Mouse (Mus musculus) kidney, postnatal 10 days (tissue): ENCODE measurements at regions not wholly inside any gene's neighbourhood (a gene's known extent, or its start where the extent isn't known, plus 50 kb on each side); places are given as distances from the start of the nearest gene placed in this dataset.

Experiments used
- DNase-seq: peaks from one replicate; pipeline ENCODE4 v3.0.0; 2021; ENCODE audit warnings: mixed read lengths

GRCm38 (mm10) chr14:105056171-105056570 is 121.0 kb downstream of the Rbm26 start:
- DNase-seq, result no peak

GRCm38 (mm10) chr14:105038798-105039197 is 138.3 kb downstream of the Rbm26 start:
- no peak for DNase-seq

- peak; percentile 6 for DNase-seq
Measured at GRCm38 (mm10) chr14:105034712-105035377, 142.3 kb downstream of the Rbm26 start.

GRCm38 (mm10) chr14:105019971-105020370 is 157.2 kb downstream of the Rbm26 start:
- no peak for DNase-seq

- no peak for DNase-seq
Measured at GRCm38 (mm10) chr14:105016089-105016846, 160.9 kb downstream of the Rbm26 start.

- DNase-seq, result no peak
Measured at GRCm38 (mm10) chr14:105015278-105015677, 161.8 kb downstream of the Rbm26 start.

- DNase-seq, result no peak
Measured at GRCm38 (mm10) chr14:105010742-105011141, 166.4 kb downstream of the Rbm26 start.

- DNase-seq, result no peak
Measured at GRCm38 (mm10) chr14:105008331-105008730, 168.8 kb downstream of the Rbm26 start.

GRCm38 (mm10) chr14:104994066-104994465 is 183.1 kb downstream of the Rbm26 start:
- no peak for DNase-seq

GRCm38 (mm10) chr14:104966046-104966445 is 211.1 kb downstream of the Rbm26 start:
- peak; percentile 22 for DNase-seq

- no peak for DNase-seq
Measured at GRCm38 (mm10) chr14:104943450-104943849, 233.7 kb downstream of the Rbm26 start.

- DNase-seq, result no peak
Measured at GRCm38 (mm10) chr14:104939961-104940360, 237.2 kb downstream of the Rbm26 start.

- no peak for DNase-seq
Measured at GRCm38 (mm10) chr14:104937083-104937864, 239.9 kb downstream of the Rbm26 start.

- DNase-seq, result no peak
Measured at GRCm38 (mm10) chr14:104935956-104936355, 241.2 kb downstream of the Rbm26 start.

GRCm38 (mm10) chr14:104905706-104906105 is 271.4 kb downstream of the Rbm26 start:
- no peak for DNase-seq

- no peak for DNase-seq
Measured at GRCm38 (mm10) chr14:104902120-104903027, 274.8 kb downstream of the Rbm26 start.

- DNase-seq, result no peak
Measured at GRCm38 (mm10) chr14:104901072-104901471, 276.1 kb downstream of the Rbm26 start.

- no peak for DNase-seq
Measured at GRCm38 (mm10) chr14:104871203-104871602, 305.9 kb downstream of the Rbm26 start.

- no peak for DNase-seq
Measured at GRCm38 (mm10) chr14:104867540-104867939, 309.6 kb downstream of the Rbm26 start.

- DNase-seq, result no peak
Measured at GRCm38 (mm10) chr14:104863881-104864280, 313.2 kb downstream of the Rbm26 start.

GRCm38 (mm10) chr14:104855913-104856312 is 321.2 kb downstream of the Rbm26 start:
- DNase-seq, result peak; percentile 6

GRCm38 (mm10) chr14:104849274-104849673 is 326.8 kb upstream of the Rnf219 start:
- DNase-seq, result no peak
